Mouse (Mus musculus): ENCODE measurements at regions not wholly inside any gene's neighbourhood (a gene's known extent, or its start where the extent isn't known, plus 50 kb on each side); places are given as distances from the start of the nearest gene placed in this dataset.

- no peak for DNase-seq (ENCODE audit: low read depth, low spot score)
- 83% methylated on average over 3 of the region's 3 CpGs for WGBS
These were observed 70.8 kb downstream of the Mat2b start for GRCm38 (mm10) chr11:40624126-40624778.

GRCm38 (mm10) chr11:40620036-40620435 lies 75.0 kb downstream of the Mat2b start:
- DNase-seq (ENCODE audit: low read depth, low spot score) = no peak
- WGBS = 73% methylated on average over 7 of the region's 7 CpGs

- DNase-seq (ENCODE audit: low read depth, low spot score) = no peak
- 94% methylated on average over 9 of the region's 9 CpGs for WGBS
These were observed 92.0 kb downstream of the Mat2b start for GRCm38 (mm10) chr11:40603008-40603407.

- WGBS = 0% methylated on average over 1 of the region's 1 CpGs
- DNase-seq (ENCODE audit: low read depth, low spot score) = peak; percentile 19
These were observed 93.5 kb downstream of the Mat2b start for GRCm38 (mm10) chr11:40601572-40601909.

- WGBS = 22% methylated on average over 11 of the region's 11 CpGs
- no peak for DNase-seq (ENCODE audit: low read depth, low spot score)
These were observed 94.0 kb downstream of the Mat2b start for GRCm38 (mm10) chr11:40600773-40601571.

GRCm38 (mm10) chr11:40599956-40600772 lies 94.8 kb downstream of the Mat2b start:
- DNase-seq (ENCODE audit: low read depth, low spot score) = peak; percentile 16
- WGBS = 5% methylated on average over 15 of the region's 15 CpGs

- WGBS = 51% methylated on average over 3 of the region's 3 CpGs
These were observed 98.7 kb downstream of the Mat2b start for GRCm38 (mm10) chr11:40596347-40596746.

GRCm38 (mm10) chr11:40592056-40592455 lies 102.9 kb downstream of the Mat2b start:
- no peak for DNase-seq (ENCODE audit: low read depth, low spot score)
- WGBS = 64% methylated on average over 4 of the region's 4 CpGs

More at GRCm38 (mm10) chr11:40596347-40596746, 98.7 kb downstream of the Mat2b start:
- DNase-seq (ENCODE audit: low read depth, low spot score) = no peak

GRCm38 (mm10) chr11:40573758-40574139 lies 121.3 kb downstream of the Mat2b start:
- no peak for DNase-seq (ENCODE audit: low read depth, low spot score)
- WGBS = 33% methylated on average over 3 of the region's 3 CpGs

GRCm38 (mm10) chr11:40572953-40573757 lies 121.8 kb downstream of the Mat2b start:
- 45% methylated on average over 12 of the region's 12 CpGs for WGBS

GRCm38 (mm10) chr11:40562866-40563265 lies 132.1 kb downstream of the Mat2b start:
- WGBS = 69% methylated on average over 6 of the region's 6 CpGs
- DNase-seq (ENCODE audit: low read depth, low spot score) = no peak

More at GRCm38 (mm10) chr11:40572953-40573757, 121.8 kb downstream of the Mat2b start:
- no peak for DNase-seq (ENCODE audit: low read depth, low spot score)

GRCm38 (mm10) chr11:40561983-40562382 lies 133.0 kb downstream of the Mat2b start:
- 94% methylated on average over 2 of the region's 2 CpGs for WGBS
- no peak for DNase-seq (ENCODE audit: low read depth, low spot score)

GRCm38 (mm10) chr11:40561400-40561799 lies 133.6 kb downstream of the Mat2b start:
- WGBS = 89% methylated on average over 2 of the region's 2 CpGs
- DNase-seq (ENCODE audit: low read depth, low spot score) = no peak

- 84% methylated on average over 2 of the region's 2 CpGs for WGBS
- DNase-seq (ENCODE audit: low read depth, low spot score) = no peak
These were observed 136.5 kb downstream of the Mat2b start for GRCm38 (mm10) chr11:40558486-40558885.

- WGBS = 68% methylated on average over 11 of the region's 11 CpGs
- DNase-seq (ENCODE audit: low read depth, low spot score) = no peak
These were observed 139.9 kb downstream of the Mat2b start for GRCm38 (mm10) chr11:40554867-40555794.

GRCm38 (mm10) chr11:40552054-40552453 lies 142.9 kb downstream of the Mat2b start:
- 62% methylated on average over 2 of the region's 2 CpGs for WGBS
- DNase-seq (ENCODE audit: low read depth, low spot score) = no peak

GRCm38 (mm10) chr11:40546596-40546995 lies 148.4 kb downstream of the Mat2b start:
- no peak for DNase-seq (ENCODE audit: low read depth, low spot score)
- 75% methylated on average over 2 of the region's 2 CpGs for whole genome bisulfite sequencing

- DNase-seq (ENCODE audit: low read depth, low spot score) = no peak
- 64% methylated on average over 1 of the region's 1 CpGs for WGBS
These were observed 149.5 kb downstream of the Mat2b start for GRCm38 (mm10) chr11:40545537-40545936.
